Mouse (Mus musculus): Measurements from ENCODE around the gene Fstl4. TPM values are rescaled to one million over a fixed set of nuclear protein-coding genes. Genes with fewer than 3 reads are reported as not detected.

The Fstl4 gene
- total RNA-seq, 2 experiments from 2014 or later, result 2.9 to 3.2 TPM

- intact Hi-C loops (cut with DNase I), result no loop called here
- no peak for DNase-seq
These were observed 355.5 kb downstream of the Fstl4 start for GRCm38 (mm10) chr11:53119966-53120365.

GRCm38 (mm10) chr11:53121208-53121607 is 356.8 kb downstream of the Fstl4 start:
- intact Hi-C loops (cut with DNase I), result no loop called here
- no peak for DNase-seq

GRCm38 (mm10) chr11:53124799-53125198 is 360.4 kb downstream of the Fstl4 start:
- no peak for DNase-seq
- intact Hi-C loops (cut with DNase I), result no loop called here

- intact Hi-C loops (cut with DNase I), result no loop called here
- DNase-seq, result no peak
These were observed 362.2 kb downstream of the Fstl4 start for GRCm38 (mm10) chr11:53126660-53127059.

GRCm38 (mm10) chr11:53128661-53129060 is 364.2 kb downstream of the Fstl4 start:
- intact Hi-C loops (cut with DNase I), result no loop called here
- DNase-seq, result no peak

- DNase-seq, result no peak
- intact Hi-C loops (cut with DNase I), result no loop called here
These were observed 368.1 kb downstream of the Fstl4 start for GRCm38 (mm10) chr11:53132406-53133035.

GRCm38 (mm10) chr11:53136371-53136770 is 371.9 kb downstream of the Fstl4 start:
- intact Hi-C loops (cut with DNase I), result no loop called here
- no peak for DNase-seq

GRCm38 (mm10) chr11:53137381-53137780 is 372.9 kb downstream of the Fstl4 start:
- intact Hi-C loops (cut with DNase I), result no loop called here
- DNase-seq, result no peak

- intact Hi-C loops (cut with DNase I), result no loop called here
- DNase-seq, result no peak
These were observed 373.8 kb downstream of the Fstl4 start for GRCm38 (mm10) chr11:53138212-53138611.

- intact Hi-C loops (cut with DNase I), result no loop called here
- DNase-seq, result no peak
These were observed 375.2 kb downstream of the Fstl4 start for GRCm38 (mm10) chr11:53139666-53140065.

- intact Hi-C loops (cut with DNase I), result no loop called here
- no peak for DNase-seq
These were observed 375.8 kb downstream of the Fstl4 start for GRCm38 (mm10) chr11:53140196-53140595.

GRCm38 (mm10) chr11:53140722-53141400 is 376.4 kb downstream of the Fstl4 start:
- DNase-seq, result no peak
- intact Hi-C loops (cut with DNase I), result no loop called here

GRCm38 (mm10) chr11:53143522-53143921 is 379.1 kb downstream of the Fstl4 start:
- no peak for DNase-seq
- intact Hi-C loops (cut with DNase I), result no loop called here

GRCm38 (mm10) chr11:53144506-53144905 is 380.1 kb downstream of the Fstl4 start:
- intact Hi-C loops (cut with DNase I), result no loop called here
- no peak for DNase-seq

- peak; percentile 32 to 57 for DNase-seq
- intact Hi-C loops (cut with DNase I), result loop anchor here (5.0 kb wide), 1 partner anchor 724 kb away; no protein-coding TSS in a partner anchor
These were observed 381.9 kb downstream of the Fstl4 start for GRCm38 (mm10) chr11:53146290-53146689.

GRCm38 (mm10) chr11:53156463-53156862 is 392.0 kb downstream of the Fstl4 start:
- intact Hi-C loops (cut with DNase I), result no loop called here
- no peak for DNase-seq

GRCm38 (mm10) chr11:53157621-53158259 is 393.3 kb downstream of the Fstl4 start:
- peak; percentile 4 to 7 for DNase-seq
- intact Hi-C loops (cut with DNase I), result no loop called here

GRCm38 (mm10) chr11:53162385-53162784 is 398.0 kb downstream of the Fstl4 start:
- intact Hi-C loops (cut with DNase I), result no loop called here
- DNase-seq, result no peak

GRCm38 (mm10) chr11:53166478-53166877 is 402.0 kb downstream of the Fstl4 start:
- no peak for DNase-seq
- intact Hi-C loops (cut with DNase I), result no loop called here

- intact Hi-C loops (cut with DNase I), result no loop called here
- DNase-seq, result no peak
These were observed 417.9 kb downstream of the Fstl4 start for GRCm38 (mm10) chr11:53182177-53182852.

GRCm38 (mm10) chr11:53182858-53183257 is 418.4 kb downstream of the Fstl4 start:
- DNase-seq, result peak; percentile 34 to 37
- intact Hi-C loops (cut with DNase I), result no loop called here
